Mouse (Mus musculus): ENCODE results near the gene Nol6. TPM values are rescaled to one million over a fixed set of nuclear protein-coding genes. Genes with fewer than 3 reads are reported as not detected.

Nol6 gene
- polyA plus RNA-seq, 1 experiment from 2014 or later: 28.2 TPM

DNA sequence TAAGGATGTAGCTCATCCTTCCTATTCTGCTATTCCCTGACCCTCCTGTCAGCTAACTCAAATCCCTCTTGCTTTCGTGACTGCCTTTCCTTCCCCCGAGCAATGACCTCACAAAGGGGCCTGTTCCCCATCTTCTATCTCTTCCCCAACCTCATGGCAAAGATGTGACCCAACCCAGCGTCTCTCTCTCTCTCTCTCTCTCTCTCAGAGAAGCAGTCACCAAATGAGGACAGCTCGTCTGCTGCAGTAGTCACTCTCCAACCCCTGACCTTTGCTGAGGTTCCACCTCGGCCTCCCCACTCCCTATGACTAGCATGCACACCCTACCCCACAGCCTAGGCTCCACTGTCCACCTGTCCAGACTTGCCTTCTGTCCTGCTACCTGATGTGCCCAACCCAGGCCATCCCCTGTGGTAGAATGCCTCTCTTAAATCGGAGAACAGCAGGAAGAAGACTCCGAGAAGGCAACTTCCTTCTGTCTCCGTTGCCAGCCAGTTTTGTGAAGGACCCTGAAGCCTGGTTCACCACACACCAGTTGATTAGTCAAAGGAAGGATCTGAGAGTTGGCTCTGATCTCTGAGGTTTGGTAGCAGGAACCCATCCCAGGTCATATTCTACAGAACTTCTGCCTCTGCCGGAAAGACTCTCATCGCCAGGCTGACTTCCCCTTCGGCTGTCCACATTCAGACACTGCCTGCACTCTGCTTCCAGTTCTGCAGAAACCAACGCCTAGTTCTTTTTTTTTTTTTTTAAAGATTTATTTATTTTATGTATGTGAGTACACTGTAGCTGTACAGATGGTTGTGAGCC, 51.0 kb downstream of the Nol6 start:
- Histone ChIP-seq H3K4me1 (no peaks in the 10 kb centered on the region), H3K27ac (replicated peaks) (no peak overlapping the region), H3K4me2 (replicated peaks) (no peak overlapping the region), H3K4me3 (no peak overlapping the region), H3K9me3 (no peaks in the 10 kb centered on the region), H3K9ac (replicated peaks) (no peak overlapping the region), H3K36me3 (no peaks in the 10 kb centered on the region), H3K27me3 (no peaks in the 10 kb centered on the region)
- ATAC-seq (ENCODE audit: low FRiP score, low read depth): no peak
- WGBS: 84% methylated on average over 12 of the region's 12 CpGs

DNA sequence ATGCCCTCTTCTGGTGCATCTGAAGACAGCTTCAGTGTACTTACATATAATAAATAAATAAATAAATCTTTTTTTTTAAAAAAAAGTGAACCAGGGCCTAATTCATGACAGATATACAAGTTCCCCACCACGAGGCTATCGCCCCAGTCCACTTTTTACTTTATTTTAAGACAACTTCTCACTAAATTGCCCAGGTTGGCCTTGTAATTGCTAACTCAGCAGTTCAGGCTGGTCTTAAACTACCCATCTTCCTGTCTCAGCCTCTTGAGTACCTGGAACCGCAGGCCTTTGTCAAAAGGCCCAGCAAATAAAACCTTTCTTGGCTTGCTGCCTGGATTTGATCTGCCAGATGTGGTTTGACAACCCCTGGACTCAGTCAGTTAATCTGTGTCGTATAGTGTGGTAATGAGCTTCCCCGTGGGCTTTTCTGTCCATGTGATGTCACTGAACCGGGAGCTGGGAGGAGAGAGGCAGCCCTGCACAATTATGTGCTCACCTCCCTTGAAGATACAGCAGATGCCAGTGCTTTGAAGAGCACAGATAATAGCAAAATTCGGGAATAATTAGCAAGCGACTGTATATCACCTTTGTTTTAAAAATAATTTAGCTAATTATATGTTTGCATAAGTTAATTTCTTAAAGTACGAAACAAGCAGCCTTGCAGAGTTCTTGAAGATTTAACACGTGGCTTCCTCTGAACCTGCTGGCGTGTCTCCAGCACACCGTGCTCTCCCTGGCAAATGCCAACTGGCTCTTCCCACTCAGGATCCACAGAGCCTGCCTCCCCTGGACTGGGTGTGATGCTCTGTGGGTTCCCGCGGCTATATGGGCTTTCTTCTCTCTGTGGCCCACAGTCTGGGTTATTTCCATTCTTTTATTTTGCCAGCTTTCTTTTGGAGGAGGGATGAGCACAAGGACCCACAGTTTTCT, 52.5 kb downstream of the Nol6 start:
- H3K4me2 ChIP-seq (replicated peaks): no peak overlapping the region
- 79% methylated on average over 14 of the region's 14 CpGs for WGBS
- no peak for ATAC-seq (ENCODE audit: low FRiP score, low read depth)

DNA sequence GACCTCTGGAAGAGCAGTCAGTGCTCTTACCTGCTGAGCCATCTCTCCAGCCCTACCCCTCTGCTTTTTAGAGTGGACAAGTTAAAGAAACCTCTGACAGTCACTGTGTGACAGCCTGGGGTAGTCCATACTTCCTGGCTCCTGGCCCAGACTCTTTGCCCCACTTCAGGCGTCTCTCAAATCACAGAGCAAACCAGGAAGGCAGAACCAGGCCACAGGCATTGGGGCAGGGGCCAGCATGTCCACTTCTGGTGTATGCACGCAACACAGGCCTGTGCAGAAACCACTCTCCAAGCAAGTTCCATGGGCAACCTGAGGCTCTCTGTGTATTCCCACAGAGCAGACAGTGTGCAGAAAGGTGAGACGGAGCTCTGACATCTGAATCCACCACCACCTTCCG, 59.1 kb downstream of the Nol6 start:
- no peak overlapping the region for H3K9ac ChIP-seq (replicated peaks)
- H3K4me2 ChIP-seq (replicated peaks): no peak overlapping the region
- no peak overlapping the region for H3K27ac ChIP-seq (replicated peaks)
- no peak for ATAC-seq (ENCODE audit: low FRiP score, low read depth)
- no peaks in the 10 kb centered on the region for H3K9me3 ChIP-seq
- no peaks in the 10 kb centered on the region; the same call in 1 of the 2 replicates for H3K27me3 ChIP-seq
- H3K4me3 ChIP-seq: no peak overlapping the region
- no peaks in the 10 kb centered on the region for H3K4me1 ChIP-seq
- 89% methylated on average over 4 of the region's 4 CpGs for WGBS
- no peaks in the 10 kb centered on the region for H3K36me3 ChIP-seq

More for the DNA sequence above, 52.5 kb downstream of the Nol6 start:
- no peaks in the 10 kb centered on the region for H3K27me3 ChIP-seq
- no peak overlapping the region for H3K4me3 ChIP-seq
- no peak overlapping the region for H3K27ac ChIP-seq (replicated peaks)
- no peaks in the 10 kb centered on the region for H3K9me3 ChIP-seq
- no peak overlapping the region for H3K9ac ChIP-seq (replicated peaks)
- no peaks in the 10 kb centered on the region for H3K36me3 ChIP-seq
- H3K4me1 ChIP-seq: no peaks in the 10 kb centered on the region

Other genes with a start within 250 kb of the Nol6 start
- not detected in 2 replicates for gene Spink4, start 204.4 kb downstream of the Nol6 start, polyA plus RNA-seq (2016; fragmentation: Nextera tagmentation; extraction: Ambion mirVana)
- gene Bag1, start 176.2 kb downstream of the Nol6 start, polyA plus RNA-seq (2016; fragmentation: Nextera tagmentation; extraction: Ambion mirVana): 218 and 219 TPM in 2 replicates
- gene Chmp5, start 176.0 kb downstream of the Nol6 start, polyA plus RNA-seq (2016; fragmentation: Nextera tagmentation; extraction: Ambion mirVana): 152 and 158 TPM in 2 replicates
- gene Nfx1, start 153.5 kb downstream of the Nol6 start, polyA plus RNA-seq (2016; fragmentation: Nextera tagmentation; extraction: Ambion mirVana): 102 and 104 TPM in 2 replicates
- not detected in 2 replicates for gene Aqp7, start 76.3 kb downstream of the Nol6 start, polyA plus RNA-seq (2016; fragmentation: Nextera tagmentation; extraction: Ambion mirVana)
- 0.65 and 0.93 TPM in 2 replicates for gene Aqp3, start 26.3 kb downstream of the Nol6 start, polyA plus RNA-seq (2016; fragmentation: Nextera tagmentation; extraction: Ambion mirVana)
- 97.7 and 115 TPM in 2 replicates for gene Ube2r2, start 11.3 kb upstream of the Nol6 start, polyA plus RNA-seq (2016; fragmentation: Nextera tagmentation; extraction: Ambion mirVana)
- gene Ubap2, start 150.7 kb upstream of the Nol6 start, polyA plus RNA-seq (2016; fragmentation: Nextera tagmentation; extraction: Ambion mirVana): 74.8 and 75.5 TPM in 2 replicates
- gene Dcaf12, start 190.4 kb upstream of the Nol6 start, polyA plus RNA-seq (2016; fragmentation: Nextera tagmentation; extraction: Ambion mirVana): 73.1 and 74.9 TPM in 2 replicates
- 80.3 and 81.2 TPM in 2 replicates for gene Ubap1, start 224.5 kb upstream of the Nol6 start, polyA plus RNA-seq (2016; fragmentation: Nextera tagmentation; extraction: Ambion mirVana)